Mouse (Mus musculus) embryonic fibroblast, embryonic 13.5 days (primary cell): ENCODE measurements around the gene Clec4f. TPM values are rescaled to one million over a fixed set of nuclear protein-coding genes. Genes with fewer than 3 reads are reported as not detected.
"Not testable (repeated sequence)": the region's sequence is repeated elsewhere in the genome, so short reads cannot be mapped to it uniquely, and the experiment has no call there.

Experiments
- H3K27ac ChIP-seq: 2 replicates; pipeline ENCODE4 v1.5.1; 2012; ENCODE audit warnings: low read length, control low read depth, inconsistent platforms; ENCODE audit not compliant: insufficient read depth
- H3K4me1 ChIP-seq: 2 replicates; pipeline ENCODE4 v1.6.1; 2011; ENCODE audit warnings: low read length; ENCODE audit not compliant: control insufficient read depth, insufficient read depth
- H3K4me3 ChIP-seq: 2 replicates; pipeline ENCODE4 v1.5.1; 2011; ENCODE audit warnings: mild to moderate bottlenecking, control low read depth, low read length; ENCODE audit not compliant: insufficient read depth
- CTCF ChIP-seq: IDR thresholded peaks from 2 replicates; pipeline ENCODE4 v1.5.1; 2011; ENCODE audit warnings: mild to moderate bottlenecking, control low read depth, low read length, moderate library complexity, borderline replicate concordance; ENCODE audit not compliant: insufficient read depth
- POLR2A ChIP-seq: IDR thresholded peaks from 2 replicates; pipeline ENCODE4 v1.6.1; 2011; ENCODE audit warnings: low read depth, mild to moderate bottlenecking, control low read depth, low read length, moderate library complexity
- polyA plus RNA-seq: library from polyadenylated mRNA; stranded (reverse); fragments of >200 nt; gene quantifications from 2 replicates; pipeline ENCODE4 v1.2.4, GENCODE M21; 2011; ENCODE audit warnings: low read depth; ENCODE audit not compliant: missing spikeins, insufficient read length

Clec4f gene
- polyA plus RNA-seq, 1 experiment: not detected

GRCm38 (mm10) chr6:83635329-83635728 is 20.7 kb downstream of the Clec4f start:
- no peak for TF ChIP-seq CTCF
- no peak for TF ChIP-seq POLR2A
- Histone ChIP-seq H3K4me3 (no peak overlapping the region), H3K4me1 (no peaks in the 10 kb centered on the region; the same call in 1 of the 2 replicates), H3K27ac (no peak overlapping the region)

GRCm38 (mm10) chr6:83634631-83635030 is 21.4 kb downstream of the Clec4f start:
- not testable (repeated sequence) for H3K27ac ChIP-seq, H3K4me1 ChIP-seq, H3K4me3 ChIP-seq

- not testable (repeated sequence) for H3K27ac ChIP-seq, H3K4me1 ChIP-seq, H3K4me3 ChIP-seq
Observed at GRCm38 (mm10) chr6:83634106-83634505, 21.9 kb downstream of the Clec4f start.

- H3K27ac ChIP-seq: no peak overlapping the region
- TF ChIP-seq POLR2A (no peak), CTCF (no peak)
- H3K4me1 ChIP-seq: no peaks in the 10 kb centered on the region; the same call in 1 of the 2 replicates
- no peak overlapping the region for H3K4me3 ChIP-seq
Observed at GRCm38 (mm10) chr6:83631815-83632214, 24.2 kb downstream of the Clec4f start.

GRCm38 (mm10) chr6:83626781-83627180 is 29.2 kb downstream of the Clec4f start:
- H3K4me1 ChIP-seq: no peaks in the 10 kb centered on the region
- no peak overlapping the region for H3K27ac ChIP-seq
- no peak for TF ChIP-seq CTCF
- H3K4me3 ChIP-seq: no peak overlapping the region

- Histone ChIP-seq H3K4me1 (no peaks in the 10 kb centered on the region), H3K4me3 (no peak overlapping the region), H3K27ac (no peak overlapping the region)
- TF ChIP-seq POLR2A: no peak
- no peak for TF ChIP-seq CTCF
Observed at GRCm38 (mm10) chr6:83619955-83620354, 36.0 kb downstream of the Clec4f start.

- Histone ChIP-seq H3K27ac (no peak overlapping the region), H3K4me3 (no peak overlapping the region), H3K4me1 (no peaks in the 10 kb centered on the region)
- TF ChIP-seq POLR2A (no peak), CTCF (no peak)
Observed at GRCm38 (mm10) chr6:83617581-83618335, 38.2 kb downstream of the Clec4f start.

- no peak overlapping the region for H3K4me3 ChIP-seq
Observed at GRCm38 (mm10) chr6:83616512-83616911, 39.5 kb downstream of the Clec4f start.

GRCm38 (mm10) chr6:83614469-83614868 is 41.5 kb downstream of the Clec4f start:
- Histone ChIP-seq H3K27ac (no peak overlapping the region), H3K4me1 (no peaks in the 10 kb centered on the region), H3K4me3 (no peak overlapping the region)
- TF ChIP-seq POLR2A (no peak), CTCF (no peak)

More at GRCm38 (mm10) chr6:83616512-83616911, 39.5 kb downstream of the Clec4f start:
- Histone ChIP-seq H3K27ac (no peak overlapping the region), H3K4me1 (no peaks in the 10 kb centered on the region)
- TF ChIP-seq POLR2A (no peak), CTCF (peak; percentile 26; the same call in 1 of the 2 replicates)

- TF ChIP-seq CTCF: no peak
- TF ChIP-seq POLR2A: no peak
- Histone ChIP-seq H3K4me3 (no peak overlapping the region), H3K27ac (no peak overlapping the region), H3K4me1 (no peaks in the 10 kb centered on the region)
Observed at GRCm38 (mm10) chr6:83612976-83613375, 43.0 kb downstream of the Clec4f start.

GRCm38 (mm10) chr6:83599636-83600174 is 56.3 kb downstream of the Clec4f start:
- Histone ChIP-seq H3K4me3 (no peak overlapping the region), H3K4me1 (peaks cover 4% of the 10 kb centered on the region; the same call in 1 of the 2 replicates), H3K27ac (no peak overlapping the region)
- TF ChIP-seq POLR2A: no peak
